Comparison of ENCODE assay signal across 24 mouse cellular contexts in the genomic region with DNA sequence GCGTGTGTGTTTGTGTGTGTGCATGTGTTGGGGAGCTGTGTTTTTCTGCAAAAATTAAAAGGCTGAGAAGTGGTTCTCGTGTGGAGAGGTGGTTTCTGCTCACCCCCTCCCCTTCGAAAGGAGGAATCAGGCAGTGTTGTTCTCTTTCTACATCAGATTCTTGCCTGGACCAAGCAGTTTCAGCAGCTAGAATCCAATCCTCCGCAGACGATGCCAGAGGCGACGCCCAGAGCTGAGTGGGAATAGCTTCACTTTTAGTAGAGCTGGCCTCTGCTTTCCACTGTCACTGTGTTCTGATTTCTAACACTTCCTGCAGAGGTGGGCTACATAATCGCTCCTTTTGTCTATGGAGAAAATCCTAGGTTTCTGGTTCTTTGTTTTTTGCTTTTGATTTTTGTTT. TPM values are rescaled to one million over a fixed set of nuclear protein-coding genes. Genes with fewer than 3 reads are reported as not detected.
DNase-seq lines count a peak whose midpoint lies in the region; ATAC-seq and TF ChIP-seq lines count a peak whose summit lies in the region.
"Had no signal": no experiment of that assay in that cellular context is flagged by ENCODE, and none has a peak within 500 bp of the region (broad histone marks: within the 10 kb centered on the region; RNA-seq: fewer than 3 reads in every experiment).

No protein-coding gene starts in this region.

- intact Hi-C loops in gastrocnemius, adult 2 months (cut with DNase I): no loop called here

- TF ChIP-seq CTCF in gastrocnemius, adult 2 months (IDR thresholded peaks at IDR 0.05): no peak

- no peaks in the 10 kb centered on the region for H3K4me1 ChIP-seq in liver, embryonic 15.5 days (replicated peaks)
- H3K4me1 ChIP-seq in liver, embryonic 12.5 days: peaks cover 2% of the 10 kb centered on the region; the same call in 1 of the 2 replicates
- H3K4me1 ChIP-seq in forebrain, embryonic 11.5 days (replicated peaks; ENCODE audit: control insufficient read depth, insufficient read depth, low read length): no peaks in the 10 kb centered on the region
- H3K4me1 ChIP-seq: embryonic facial prominence, embryonic 15.5 days; forebrain, embryonic 15.5 days; heart, embryonic 13.5 days; hindbrain, embryonic 12.5 days; midbrain, embryonic 12.5 days had no signal

- H3K4me3 ChIP-seq in gastrocnemius, adult 2 months: no peak overlapping the region
- no peak overlapping the region for H3K4me3 ChIP-seq in liver, embryonic 15.5 days (replicated peaks)
- no peak overlapping the region for H3K4me3 ChIP-seq in liver, embryonic 12.5 days
- no peak overlapping the region for H3K4me3 ChIP-seq in forebrain, embryonic 11.5 days (ENCODE audit: low read depth, low read length)
- H3K4me3 ChIP-seq: embryonic facial prominence, embryonic 15.5 days; forebrain, embryonic 15.5 days; heart, embryonic 13.5 days; hindbrain, embryonic 12.5 days; limb, embryonic 13.5 days; midbrain, embryonic 12.5 days had no signal

- no peaks in the 10 kb centered on the region for H3K9me3 ChIP-seq in liver, embryonic 15.5 days (replicated peaks)
- H3K9me3 ChIP-seq in liver, embryonic 12.5 days (replicated peaks): no peaks in the 10 kb centered on the region
- no peaks in the 10 kb centered on the region for H3K9me3 ChIP-seq in forebrain, embryonic 11.5 days (ENCODE audit: control insufficient read depth, low read length)
- H3K9me3 ChIP-seq: embryonic facial prominence, embryonic 15.5 days; forebrain, embryonic 15.5 days; heart, embryonic 13.5 days; hindbrain, embryonic 12.5 days; limb, embryonic 13.5 days; midbrain, embryonic 12.5 days had no signal

- 61% methylated on average over 8 of the region's 8 CpGs for WGBS in liver, embryonic 15.5 days (ENCODE audit: insufficient replicate concordance)
- 63% methylated on average over 8 of the region's 8 CpGs for WGBS in liver, embryonic 12.5 days (ENCODE audit: insufficient replicate concordance)
- WGBS in forebrain, embryonic 11.5 days: 78% methylated on average over 8 of the region's 8 CpGs

- DNase-seq in gastrocnemius, adult 2 months: peak; percentile 50
- DNase-seq in gastrocnemius, postnatal 25 days: no peak
- DNase-seq in brain, adult 2 months (ENCODE audit: low read depth, low spot score): peak; percentile 44
- no peak for DNase-seq in forebrain, embryonic 11.5 days (ENCODE audit: low spot score)
- DNase-seq: adrenal gland, postnatal 25 days; cerebellum, adult 9-10 months; gastrocnemius, postnatal 10 days; heart, adult 18-20 months; heart, postnatal 14 days; kidney, adult 18-20 months; layer of hippocampus, adult 9-11 months; lung, adult 2 months; lung, postnatal 14 days; spleen, adult 18-20 months; thymus, postnatal 25 days had no signal

- no peaks in the 10 kb centered on the region for H3K36me3 ChIP-seq in liver, embryonic 15.5 days (replicated peaks)
- no peaks in the 10 kb centered on the region for H3K36me3 ChIP-seq in liver, embryonic 12.5 days
- no peaks in the 10 kb centered on the region for H3K36me3 ChIP-seq in forebrain, embryonic 11.5 days (ENCODE audit: control insufficient read depth, insufficient read depth, low read length)
- H3K36me3 ChIP-seq: embryonic facial prominence, embryonic 15.5 days; forebrain, embryonic 15.5 days; heart, embryonic 13.5 days; hindbrain, embryonic 12.5 days; limb, embryonic 13.5 days; midbrain, embryonic 12.5 days had no signal

- H3K4me2 ChIP-seq in liver, embryonic 15.5 days: peak overlapping the region; percentile 23
- no peak overlapping the region for H3K4me2 ChIP-seq in liver, embryonic 12.5 days
- no peak overlapping the region for H3K4me2 ChIP-seq in forebrain, embryonic 11.5 days (ENCODE audit: low read depth, low read length, severe bottlenecking)
- H3K4me2 ChIP-seq: embryonic facial prominence, embryonic 15.5 days; forebrain, embryonic 15.5 days; heart, embryonic 13.5 days; hindbrain, embryonic 12.5 days; limb, embryonic 13.5 days; midbrain, embryonic 12.5 days had no signal

- ATAC-seq in liver, embryonic 15.5 days (ENCODE audit: insufficient read depth): no peak
- no peak for ATAC-seq in liver, embryonic 12.5 days
- ATAC-seq in megakaryocyte, adult 5-6 weeks (ENCODE audit: poor library complexity, severe bottlenecking): peak; percentile 31
- ATAC-seq in forebrain, embryonic 11.5 days (replicated peaks; ENCODE audit: low FRiP score): no peak
- ATAC-seq: forebrain, embryonic 15.5 days had no signal

- H3K27ac ChIP-seq in gastrocnemius, adult 2 months: no peak overlapping the region
- no peak overlapping the region for H3K27ac ChIP-seq in liver, embryonic 15.5 days (replicated peaks)
- H3K27ac ChIP-seq in liver, embryonic 12.5 days: no peak overlapping the region
- H3K27ac ChIP-seq in forebrain, embryonic 11.5 days (ENCODE audit: low read depth, low read length): no peak overlapping the region
- H3K27ac ChIP-seq: embryonic facial prominence, embryonic 15.5 days; forebrain, embryonic 15.5 days; heart, embryonic 13.5 days; hindbrain, embryonic 12.5 days; limb, embryonic 13.5 days; midbrain, embryonic 12.5 days had no signal

- H3K27me3 ChIP-seq in liver, embryonic 15.5 days: no peaks in the 10 kb centered on the region
- no peaks in the 10 kb centered on the region for H3K27me3 ChIP-seq in liver, embryonic 12.5 days (replicated peaks)
- no peaks in the 10 kb centered on the region for H3K27me3 ChIP-seq in forebrain, embryonic 11.5 days (ENCODE audit: control insufficient read depth, insufficient read depth, low read length)
- H3K27me3 ChIP-seq: embryonic facial prominence, embryonic 15.5 days; forebrain, embryonic 15.5 days; heart, embryonic 13.5 days; hindbrain, embryonic 12.5 days; midbrain, embryonic 12.5 days had no signal

- H3K9ac ChIP-seq in liver, embryonic 15.5 days: no peak overlapping the region
- H3K9ac ChIP-seq in liver, embryonic 12.5 days: no peak overlapping the region
- H3K9ac ChIP-seq in forebrain, embryonic 11.5 days (ENCODE audit: low read length): no peak overlapping the region
- H3K9ac ChIP-seq: embryonic facial prominence, embryonic 15.5 days; forebrain, embryonic 15.5 days; heart, embryonic 13.5 days; hindbrain, embryonic 12.5 days; limb, embryonic 13.5 days; midbrain, embryonic 12.5 days had no signal

RNA-seq across cellular contexts. Expression of a gene that starts 31.0 kb away (rescaled TPM):
- total RNA-seq in gastrocnemius, adult 2 months (2021): 10 to 100 TPM; 18.6 to 26.4 TPM
- total RNA-seq in gastrocnemius, postnatal 25 days (2021): 10 to 100 TPM; 22.8 to 24.2 TPM
- 97.7 and 100 TPM in 2 replicates for polyA plus RNA-seq in liver, embryonic 15.5 days (2015; fragmentation: Nextera tagmentation; extraction: Ambion mirVana)
- polyA plus RNA-seq in liver, embryonic 12.5 days (2016; fragmentation: Nextera tagmentation; extraction: Ambion mirVana): 174 and 185 TPM in 2 replicates
- 448 and 514 TPM in 2 replicates for total RNA-seq in megakaryocyte, adult 5-6 weeks (2015)
- 174 and 218 TPM in 2 replicates for total RNA-seq in megakaryocyte, adult 5-6 weeks (2017)
- polyA plus RNA-seq in forebrain, embryonic 11.5 days (2014; fragmentation: Nextera tagmentation; extraction: Ambion mirVana): 150 and 156 TPM in 2 replicates

Comparison
In these comparisons a context has a peak if more than half of its experiments do, and no peak if none do; other contexts are left out.
1. DNase-seq: peak in gastrocnemius, adult 2 months (single experiment) and brain, adult 2 months (single experiment); none in gastrocnemius, postnatal 25 days (single experiment) and forebrain, embryonic 11.5 days (single experiment).
2. RNA of a gene that starts 31.0 kb away (total RNA-seq): 174 to 514 TPM in megakaryocyte, adult 5-6 weeks; 18.6 to 26.4 TPM in gastrocnemius, adult 2 months and 22.8 to 24.2 TPM in gastrocnemius, postnatal 25 days; every median in the first group is over 4 times any median in the second.